Mouse (Mus musculus) liver, adult 2 months (tissue): ENCODE data around the gene Mettl9. TPM values are rescaled to one million over a fixed set of nuclear protein-coding genes. Genes with fewer than 3 reads are reported as not detected.

Source experiments
- DNase-seq: peaks from one replicate; pipeline ENCODE4 v3.0.0-alpha.2; 2011; ENCODE audit warnings: low read depth, low spot score; ENCODE audit errors: extremely low read depth
- H3K27ac ChIP-seq: fragments of 200-500 bp; replicated peaks from 2 replicates; pipeline ENCODE4 v1.5.1; 2012; ENCODE audit warnings: low read depth, mild to moderate bottlenecking, control low read depth, inconsistent platforms, low read length; ENCODE audit not compliant: insufficient read depth
- H3K27me3 ChIP-seq: fragments of 200-500 bp; 2 replicates; pipeline ENCODE4 v1.6.1; 2012; ENCODE audit warnings: mild to moderate bottlenecking, moderate library complexity, low read length, inconsistent platforms; ENCODE audit not compliant: control insufficient read depth, insufficient read depth
- H3K36me3 ChIP-seq: fragments of 200-500 bp; 2 replicates; pipeline ENCODE4 v1.6.1; 2012; ENCODE audit warnings: low read length, inconsistent platforms; ENCODE audit not compliant: control insufficient read depth, insufficient read depth
- H3K4me1 ChIP-seq: fragments of 200-500 bp; 2 replicates; pipeline ENCODE4 v1.6.1; 2011; ENCODE audit warnings: low read length; ENCODE audit not compliant: control insufficient read depth, insufficient read depth
- H3K4me3 ChIP-seq: fragments of 200-500 bp; 2 replicates; pipeline ENCODE4 v1.5.1; 2011; ENCODE audit warnings: low read depth, mild to moderate bottlenecking, control low read depth, low read length, moderate library complexity; ENCODE audit not compliant: insufficient read depth
- H3K79me2 ChIP-seq: fragments of 200-500 bp; 2 replicates; pipeline ENCODE4 v1.6.1; 2012; ENCODE audit warnings: inconsistent platforms, mild to moderate bottlenecking, low read length, moderate library complexity; ENCODE audit not compliant: control insufficient read depth, insufficient read depth
- H3K9ac ChIP-seq: fragments of 200-500 bp; 2 replicates; pipeline ENCODE4 v1.6.1; 2012; ENCODE audit warnings: low read depth, mild to moderate bottlenecking, control low read depth, inconsistent platforms, low read length
- CTCF ChIP-seq: fragments of 200-500 bp; IDR thresholded peaks from 2 replicates; pipeline ENCODE4 v1.5.1; 2011; ENCODE audit warnings: low read depth, low read length, control low read depth
- POLR2A ChIP-seq: fragments of 200-500 bp; IDR thresholded peaks from 2 replicates; pipeline ENCODE4 v1.6.1; 2011; ENCODE audit warnings: low read length, control low read depth; ENCODE audit not compliant: insufficient read depth; ENCODE audit errors: extremely low read depth
- WGBS: fragments of 180-500 bp; shearing (Covaris S2); methylation state at CpG from one replicate; pipeline ENCODE4 v1.1.7; 2018; 5-methylcytosine and 5-hydroxymethylcytosine counted together
- polyA plus RNA-seq: library from polyadenylated mRNA; depleted of rRNA; stranded (reverse); fragments of >200 nt; gene quantifications from 2 replicates; pipeline ENCODE4 v1.2.3, GENCODE M21; 2012
- total RNA-seq: library from RNA; depleted of rRNA; stranded (reverse); fragments of >200 nt; gene quantifications from 2 replicates; pipeline ENCODE4 v1.2.3, GENCODE M21; 2014

Mettl9 gene
- total and polyA plus RNA-seq, 2 experiments, result 13.8 to 41.4 TPM

- DNase-seq, result peak; percentile 35
- no peaks in the 10 kb centered on the region for H3K4me1 ChIP-seq
- no peaks in the 10 kb centered on the region for H3K27me3 ChIP-seq
- peaks cover 8% of the 10 kb centered on the region; the same call in 1 of the 2 replicates for H3K36me3 ChIP-seq
- peak within 1 kb of the TSS; percentile 31 for H3K4me3 ChIP-seq
- H3K9ac ChIP-seq, result peak within 1 kb of the TSS; percentile 33; the same call in 1 of the 2 replicates
- WGBS, result 67% methylated on average over 11 of the region's 11 CpGs
- H3K79me2 ChIP-seq, result no peaks in the 10 kb centered on the region
- H3K27ac ChIP-seq, result peak within 1 kb of the TSS; percentile 61
- no peak for TF ChIP-seq CTCF
These were observed 40.0 kb downstream of the Mettl9 start, which contains the start of gene Igsf6 for GRCm38 (mm10) chr7:121074281-121074680. Igsf6 (minus strand) TSS chr7:121074572.

DNA sequence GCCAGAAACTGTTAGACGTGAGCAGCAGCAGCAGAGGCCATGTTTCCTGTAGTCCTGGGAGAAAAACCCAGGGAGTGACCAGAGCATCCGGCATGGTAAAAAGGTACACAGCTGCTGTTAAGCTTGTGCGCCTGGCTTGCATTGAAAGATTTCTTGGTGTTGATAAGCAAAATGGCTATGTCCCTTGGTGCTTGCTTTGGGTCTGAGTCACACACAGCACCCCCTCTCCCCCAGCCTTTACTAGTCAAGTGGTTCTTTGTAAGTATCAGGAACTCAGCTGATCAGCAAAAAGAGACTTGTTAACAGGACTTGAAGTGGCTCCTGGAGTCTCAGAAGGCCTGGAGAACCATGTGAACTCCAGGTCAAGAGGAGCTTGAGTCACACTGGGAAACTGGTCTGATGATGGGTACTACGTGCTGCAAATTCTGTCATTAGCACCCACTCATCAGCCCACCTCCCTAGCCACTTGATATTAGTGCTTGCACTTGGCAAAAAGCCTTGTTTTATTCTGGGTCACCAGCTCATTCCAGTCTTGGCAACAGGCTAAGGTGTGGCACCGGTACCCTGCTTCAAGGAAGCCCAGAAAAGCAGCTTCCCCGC lies 40.7 kb downstream of the Mettl9 start:
- Histone ChIP-seq H3K27me3 (no peaks in the 10 kb centered on the region), H3K36me3 (peaks cover 8% of the 10 kb centered on the region; the same call in 1 of the 2 replicates), H3K9ac (no peak overlapping the region), H3K4me3 (no peak overlapping the region), H3K4me1 (no peaks in the 10 kb centered on the region), H3K79me2 (no peaks in the 10 kb centered on the region), H3K27ac (peak overlapping the region; percentile 61)
- TF ChIP-seq CTCF (no peak), POLR2A (no peak)
- 83% methylated on average over 6 of the region's 6 CpGs for WGBS
- DNase-seq, result peak; percentile 8

DNA sequence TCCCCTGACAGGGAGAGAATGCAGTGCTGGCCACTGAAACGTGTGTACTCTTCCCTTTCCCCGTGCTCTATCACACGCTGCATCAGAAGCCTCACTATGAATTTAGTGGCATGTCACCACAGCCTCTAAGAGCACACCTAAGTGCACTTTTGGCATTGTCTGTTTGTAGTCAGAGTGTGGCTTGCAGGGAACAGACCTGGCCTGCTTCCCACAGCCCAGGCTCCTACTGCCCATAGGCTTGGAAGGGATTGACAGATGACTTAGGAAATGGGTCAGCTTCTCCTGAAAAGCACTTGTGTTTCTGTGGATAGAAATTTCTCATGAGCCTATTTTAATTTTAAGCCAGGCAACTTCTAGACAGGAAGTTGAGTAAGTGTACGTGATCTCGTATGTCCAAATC lies 41.2 kb downstream of the Mettl9 start:
- Histone ChIP-seq H3K4me3 (no peak overlapping the region), H3K27me3 (no peaks in the 10 kb centered on the region), H3K27ac (peak overlapping the region; percentile 61), H3K79me2 (no peaks in the 10 kb centered on the region), H3K9ac (no peak overlapping the region), H3K36me3 (peaks cover 8% of the 10 kb centered on the region; the same call in 1 of the 2 replicates), H3K4me1 (no peaks in the 10 kb centered on the region)
- WGBS, result 87% methylated on average over 5 of the region's 5 CpGs
- no peak for DNase-seq
- TF ChIP-seq POLR2A (no peak), CTCF (no peak)

GRCm38 (mm10) chr7:121077311-121077710 lies 43.1 kb downstream of the Mettl9 start:
- Histone ChIP-seq H3K27ac (no peak overlapping the region), H3K79me2 (no peaks in the 10 kb centered on the region), H3K27me3 (no peaks in the 10 kb centered on the region), H3K4me1 (no peaks in the 10 kb centered on the region), H3K4me3 (no peak overlapping the region), H3K36me3 (peaks cover 6% of the 10 kb centered on the region; the same call in 1 of the 2 replicates), H3K9ac (no peak overlapping the region)
- WGBS, result 98% methylated on average over 6 of the region's 6 CpGs
- no peak for DNase-seq
- no peak for TF ChIP-seq CTCF
- TF ChIP-seq POLR2A, result no peak

GRCm38 (mm10) chr7:121077829-121078228 lies 43.6 kb downstream of the Mettl9 start:
- WGBS, result 45% methylated on average over 5 of the region's 5 CpGs
- no peak overlapping the region for H3K27ac ChIP-seq
- H3K27me3 ChIP-seq, result no peaks in the 10 kb centered on the region
- no peaks in the 10 kb centered on the region for H3K79me2 ChIP-seq
- DNase-seq, result peak; percentile 39
- TF ChIP-seq POLR2A, result no peak
- TF ChIP-seq CTCF, result peak; percentile 22
- no peaks in the 10 kb centered on the region for H3K4me1 ChIP-seq
- peaks cover 6% of the 10 kb centered on the region; the same call in 1 of the 2 replicates for H3K36me3 ChIP-seq
- no peak overlapping the region for H3K4me3 ChIP-seq
- H3K9ac ChIP-seq, result no peak overlapping the region

DNA sequence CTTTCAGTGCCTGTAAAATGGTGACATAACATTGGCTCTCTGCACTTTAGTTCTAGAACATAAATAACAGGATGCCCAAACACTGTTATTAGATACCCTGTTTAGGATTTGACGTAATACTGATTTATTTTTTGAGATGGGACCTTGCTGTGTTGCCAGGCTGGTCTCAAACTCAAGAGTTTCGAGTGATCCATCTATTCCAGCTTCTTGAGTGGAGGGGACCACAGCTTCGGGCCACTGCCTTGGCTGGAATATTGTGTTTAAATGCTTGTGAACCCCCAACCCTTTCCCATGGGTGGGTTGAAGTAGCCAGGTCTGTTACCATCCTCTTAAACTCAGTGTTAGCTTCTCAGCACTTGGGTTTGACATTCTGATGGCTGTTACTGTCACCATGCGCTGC lies 47.1 kb downstream of the Mettl9 start, which contains the start of gene Otoa:
Gene Otoa (plus strand): TSS at position 301 of the 400 bp plus-strand sequence.
- Histone ChIP-seq H3K4me3 (no peak within 1 kb of the TSS), H3K79me2 (no peaks in the 10 kb centered on the region), H3K9ac (no peak within 1 kb of the TSS), H3K4me1 (no peaks in the 10 kb centered on the region), H3K27me3 (no peaks in the 10 kb centered on the region), H3K36me3 (peaks cover 3% of the 10 kb centered on the region; the same call in 1 of the 2 replicates), H3K27ac (no peak within 1 kb of the TSS)
- WGBS, result 96% methylated on average over 4 of the region's 4 CpGs
- no peak for DNase-seq
- TF ChIP-seq CTCF (no peak), POLR2A (no peak)
